Mouse (Mus musculus) B cell, adult 2 months (primary cell): ENCODE measurements around the gene Cfap61.

Experiments
- DNase-seq, 2 experiments: peaks; one replicate each; pipeline ENCODE4 v3.0.0; 2022

Gene Cfap61

GRCm38 (mm10) chr2:146015341-146016186 lies 81.0 kb downstream of the Cfap61 start:
- no peak for DNase-seq

GRCm38 (mm10) chr2:146022846-146023245 lies 88.3 kb downstream of the Cfap61 start:
- no peak for DNase-seq

GRCm38 (mm10) chr2:146043640-146044039 lies 109.1 kb downstream of the Cfap61 start:
- DNase-seq, result no peak

GRCm38 (mm10) chr2:146044926-146045890 lies 110.6 kb downstream of the Cfap61 start:
- no peak for DNase-seq

- no peak for DNase-seq
These were observed 113.1 kb downstream of the Cfap61 start for GRCm38 (mm10) chr2:146047691-146048090.

- no peak for DNase-seq
These were observed 113.7 kb downstream of the Cfap61 start for GRCm38 (mm10) chr2:146048221-146048829.

- DNase-seq, result no peak
These were observed 114.8 kb downstream of the Cfap61 start for GRCm38 (mm10) chr2:146049339-146049738.

- no peak for DNase-seq
These were observed 115.5 kb downstream of the Cfap61 start for GRCm38 (mm10) chr2:146050069-146050468.

- no peak for DNase-seq
These were observed 116.8 kb downstream of the Cfap61 start for GRCm38 (mm10) chr2:146051334-146051733.

GRCm38 (mm10) chr2:146057123-146057522 lies 122.5 kb downstream of the Cfap61 start:
- DNase-seq, result no peak

GRCm38 (mm10) chr2:146058791-146059190 lies 124.2 kb downstream of the Cfap61 start:
- DNase-seq, result no peak

GRCm38 (mm10) chr2:146061421-146062300 lies 127.1 kb downstream of the Cfap61 start:
- DNase-seq, result no peak

- no peak for DNase-seq
These were observed 127.9 kb downstream of the Cfap61 start for GRCm38 (mm10) chr2:146062330-146063092.

GRCm38 (mm10) chr2:146063093-146064074 lies 128.8 kb downstream of the Cfap61 start:
- no peak for DNase-seq

GRCm38 (mm10) chr2:146067364-146067763 lies 132.8 kb downstream of the Cfap61 start:
- DNase-seq, result no peak

- no peak for DNase-seq
These were observed 138.7 kb downstream of the Cfap61 start for GRCm38 (mm10) chr2:146073300-146073699.

- no peak for DNase-seq
These were observed 142.5 kb downstream of the Cfap61 start for GRCm38 (mm10) chr2:146077117-146077516.

- DNase-seq, result no peak
These were observed 145.7 kb downstream of the Cfap61 start for GRCm38 (mm10) chr2:146080282-146080681.

GRCm38 (mm10) chr2:146083326-146083871 lies 148.8 kb downstream of the Cfap61 start:
- DNase-seq, result no peak

GRCm38 (mm10) chr2:146087411-146087810 lies 152.8 kb downstream of the Cfap61 start:
- no peak for DNase-seq
